ENCODE assay signal across 12 mouse cellular contexts in the genomic region with DNA sequence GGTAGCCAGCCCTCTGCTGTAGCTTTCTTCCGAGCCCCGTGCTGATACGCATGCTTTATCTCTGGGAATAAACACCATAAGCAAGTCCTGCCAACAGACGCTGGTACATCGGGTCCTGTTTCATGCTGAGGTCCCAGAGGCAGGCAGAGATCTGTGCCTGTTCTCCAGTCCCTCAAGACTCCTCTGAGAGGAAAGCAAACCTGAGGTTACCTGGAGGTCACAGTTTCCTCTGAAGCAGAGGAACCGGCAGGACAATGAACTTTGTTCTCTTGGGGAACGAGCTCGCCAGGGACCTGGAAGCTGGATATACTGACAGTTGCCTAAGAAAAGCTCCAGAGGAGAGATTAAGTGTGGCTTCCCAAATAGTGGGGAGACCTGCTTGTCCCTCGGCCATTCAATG. TPM values are rescaled to one million over a fixed set of nuclear protein-coding genes. Genes with fewer than 3 reads are reported as not detected.
DNase-seq lines count a peak whose midpoint lies in the region; ATAC-seq and TF ChIP-seq lines count a peak whose summit lies in the region.
"Had no signal": no experiment of that assay in that cellular context is flagged by ENCODE, and none has a peak within 500 bp of the region (broad histone marks: within the 10 kb centered on the region; RNA-seq: fewer than 3 reads in every experiment).

No protein-coding gene starts in this region.

- no peak overlapping the region for H3K9ac ChIP-seq in liver, adult 2 months (ENCODE audit: low read depth, low read length)
- no peak overlapping the region for H3K9ac ChIP-seq in liver, embryonic 12.5 days
- peak overlapping the region; percentile 14; the same call in 1 of the 2 replicates for H3K9ac ChIP-seq in heart, embryonic 13.5 days
- H3K9ac ChIP-seq: hindbrain, embryonic 15.5 days had no signal

- H3K4me1 ChIP-seq in liver, adult 2 months (ENCODE audit: control insufficient read depth, insufficient read depth, low read length) = peaks cover 4% of the 10 kb centered on the region
- peaks cover 11% of the 10 kb centered on the region; the same call in 1 of the 2 replicates for H3K4me1 ChIP-seq in liver, embryonic 12.5 days
- H3K4me1 ChIP-seq in heart, embryonic 13.5 days = peaks cover 23% of the 10 kb centered on the region

- DNase-seq in liver, adult 2 months (ENCODE audit: extremely low read depth, low read depth, low spot score) = peak; percentile 56
- DNase-seq in kidney, adult 18-20 months = peak; percentile 47
- DNase-seq in lung, postnatal 36 days = peak; percentile 49
- no peak for DNase-seq in c-Kit-positive CD71-positive TER-119-positive erythroid progenitor cells, embryonic 14.5 days (ENCODE audit: low spot score)
- DNase-seq: adrenal gland, adult 8-10 months; cerebellum, adult 11 months; embryo, embryonic 11 days; gastrocnemius, postnatal 36 days had no signal

- no peak for TF ChIP-seq POLR2A in liver, adult 2 months (IDR thresholded peaks at IDR 0.05; ENCODE audit: extremely low read depth, insufficient read depth, low read length)

- H3K4me3 ChIP-seq in liver, adult 2 months (ENCODE audit: insufficient read depth, low read depth, low read length) = no peak overlapping the region
- no peak overlapping the region for H3K4me3 ChIP-seq in liver, embryonic 12.5 days
- no peak overlapping the region for H3K4me3 ChIP-seq in heart, embryonic 13.5 days
- H3K4me3 ChIP-seq: hindbrain, embryonic 15.5 days had no signal

- H3K9me3 ChIP-seq in liver, embryonic 12.5 days (replicated peaks) = no peaks in the 10 kb centered on the region
- no peaks in the 10 kb centered on the region for H3K9me3 ChIP-seq in heart, embryonic 13.5 days
- H3K9me3 ChIP-seq: hindbrain, embryonic 15.5 days had no signal

- 10% methylated on average over 9 of the region's 9 CpGs for WGBS in liver, adult 2 months
- WGBS in liver, embryonic 12.5 days (ENCODE audit: insufficient replicate concordance) = 50% methylated on average over 9 of the region's 9 CpGs
- WGBS in heart, embryonic 13.5 days = 36% methylated on average over 9 of the region's 9 CpGs

- H3K79me2 ChIP-seq in liver, adult 2 months (ENCODE audit: control insufficient read depth, insufficient read depth, low read length) = no peaks in the 10 kb centered on the region

- no peak overlapping the region for H3K4me2 ChIP-seq in liver, embryonic 12.5 days
- H3K4me2 ChIP-seq in heart, embryonic 13.5 days = no peak overlapping the region
- H3K4me2 ChIP-seq: hindbrain, embryonic 15.5 days had no signal

- ATAC-seq in liver, embryonic 12.5 days = no peak
- ATAC-seq in heart, embryonic 13.5 days (ENCODE audit: extremely low read depth, insufficient number of reproducible peaks, low FRiP score, low TSS enrichment) = no peak
- no peak for ATAC-seq in megakaryocyte progenitor cell, adult 5-6 weeks (replicated peaks; ENCODE audit: poor library complexity)

- H3K27ac ChIP-seq in liver, adult 2 months (replicated peaks; ENCODE audit: insufficient read depth, low read depth, low read length) = no peak overlapping the region
- no peak overlapping the region for H3K27ac ChIP-seq in liver, embryonic 12.5 days
- no peak overlapping the region; the same call in 1 of the 2 replicates for H3K27ac ChIP-seq in heart, embryonic 13.5 days (replicated peaks)
- H3K27ac ChIP-seq: hindbrain, embryonic 15.5 days had no signal

- no peak for TF ChIP-seq CTCF in liver, adult 2 months (IDR thresholded peaks at IDR 0.05; ENCODE audit: low read depth, low read length)

- 0 out of 2 replicates have a peak, but pooled peaks cover 6% of the 10 kb centered on the region for H3K27me3 ChIP-seq in liver, adult 2 months (ENCODE audit: control insufficient read depth, insufficient read depth, low read length)
- H3K27me3 ChIP-seq in liver, embryonic 12.5 days (replicated peaks) = peaks cover 21% of the 10 kb centered on the region; the same call in 1 of the 2 replicates
- H3K27me3 ChIP-seq in heart, embryonic 13.5 days (replicated peaks) = peaks cover 8% of the 10 kb centered on the region
- H3K27me3 ChIP-seq: hindbrain, embryonic 15.5 days had no signal

- no peaks in the 10 kb centered on the region for H3K36me3 ChIP-seq in liver, adult 2 months (ENCODE audit: control insufficient read depth, insufficient read depth, low read length)
- no peaks in the 10 kb centered on the region for H3K36me3 ChIP-seq in liver, embryonic 12.5 days
- no peaks in the 10 kb centered on the region for H3K36me3 ChIP-seq in heart, embryonic 13.5 days
- H3K36me3 ChIP-seq: hindbrain, embryonic 15.5 days had no signal

RNA-seq across cellular contexts. Expression of a gene that starts 24.2 kb away (rescaled TPM):
- total RNA-seq in liver, adult 2 months (2014; rRNA removed) = 0.40 and 1.1 TPM in 2 replicates
- 0.11 and 0.32 TPM in 2 replicates for polyA plus RNA-seq in liver, adult 2 months (2012; rRNA removed)
- polyA plus RNA-seq in liver, embryonic 12.5 days (2016; fragmentation: Nextera tagmentation; extraction: Ambion mirVana) = 1.9 and 2.1 TPM in 2 replicates
- 6.9 and 7.1 TPM in 2 replicates for polyA plus RNA-seq in heart, embryonic 13.5 days (2015; fragmentation: Nextera tagmentation; extraction: Ambion mirVana)
- total RNA-seq in megakaryocyte progenitor cell, adult 5-6 weeks (2015) = 7.6 and 8.8 TPM in 2 replicates
- 19.9 and 20.2 TPM in 2 replicates for total RNA-seq in megakaryocyte progenitor cell, adult 5-6 weeks (2017)
